Mouse (Mus musculus) adrenal gland, adult 18-20 months (tissue): ENCODE data around the gene Hdgf. TPM values are rescaled to one million over a fixed set of nuclear protein-coding genes. Genes with fewer than 3 reads are reported as not detected.
"Not testable (repeated sequence)": the region's sequence is repeated elsewhere in the genome, so short reads cannot be mapped to it uniquely, and the experiment has no call there.

Source experiments
- DNase-seq, 2 experiments: peaks; one replicate each; pipeline ENCODE4 v3.0.0; 2021 to 2022; ENCODE audit warnings: low spot score in 2 of 2
- long read RNA-seq, 2 experiments: library from polyadenylated mRNA; stranded (forward); transcript quantifications; one replicate each; pipeline ENCODE4 v2.0.0; 2021
- total RNA-seq, 2 experiments: library from RNA; stranded (reverse); gene quantifications; 1 replicate in 1 of 2; 2 replicates in 1 of 2; pipeline ENCODE4 v1.2.3; 2021

The Hdgf gene
- total RNA-seq: 100 to 1,000 TPM; 176 to 184 TPM
- long read RNA-seq, experiment 1, transcript Hdgf-201 (6 exons, 2,245 nt): major isoform, 193 of 242 reads
- long read RNA-seq, experiment 1, partial matches to known transcripts: 6 of 242 reads
- long read RNA-seq, experiment 1, other reads (novel, unspliced or antisense): 43 of 242 reads
- long read RNA-seq, experiment 2, transcript Hdgf-201 (6 exons, 2,245 nt): major isoform, 326 of 394 reads
- long read RNA-seq, experiment 2, partial matches to known transcripts: 13 of 394 reads
- long read RNA-seq, experiment 2, other reads (novel, unspliced or antisense): 55 of 394 reads

- DNase-seq: peak; percentile 91
These were observed at the start of gene Hdgf for GRCm38 (mm10) chr3:87905880-87906485. TSS of gene Hdgf (plus strand) at chr3:87906321.

GRCm38 (mm10) chr3:87857666-87858065, 48.5 kb upstream of the Hdgf start:
- no peak for DNase-seq

GRCm38 (mm10) chr3:87859813-87860212, 46.3 kb upstream of the Hdgf start:
- DNase-seq: peak; percentile 40 to 46

GRCm38 (mm10) chr3:87864111-87864510, 42.0 kb upstream of the Hdgf start:
- DNase-seq: not testable (repeated sequence)

- DNase-seq: no peak
These were observed 28.4 kb upstream of the Hdgf start for GRCm38 (mm10) chr3:87877730-87878129.

- DNase-seq: no peak
These were observed 21.8 kb upstream of the Hdgf start for GRCm38 (mm10) chr3:87884291-87884690.

GRCm38 (mm10) chr3:87884708-87885251, 21.3 kb upstream of the Hdgf start:
- DNase-seq: peak; percentile 41 to 50

GRCm38 (mm10) chr3:87885281-87886003, 20.7 kb upstream of the Hdgf start, which contains the start of gene Prcc:
TSS of gene Prcc (minus strand) at chr3:87885608.
- peak; percentile 65 to 71 for DNase-seq

GRCm38 (mm10) chr3:87886004-87886365, 20.1 kb upstream of the Hdgf start:
- DNase-seq: peak; percentile 43 to 46

- no peak for DNase-seq
These were observed 19.7 kb upstream of the Hdgf start for GRCm38 (mm10) chr3:87886416-87886815.

GRCm38 (mm10) chr3:87887400-87887799, 18.7 kb upstream of the Hdgf start:
- not testable (repeated sequence) for DNase-seq

GRCm38 (mm10) chr3:87891481-87891880, 14.6 kb upstream of the Hdgf start:
- no peak for DNase-seq

- DNase-seq: no peak
These were observed 12.7 kb upstream of the Hdgf start for GRCm38 (mm10) chr3:87893367-87893905.

GRCm38 (mm10) chr3:87899266-87899665, 6.9 kb upstream of the Hdgf start:
- no peak for DNase-seq

- DNase-seq: no peak
These were observed 6.3 kb upstream of the Hdgf start for GRCm38 (mm10) chr3:87899776-87900175.

- no peak for DNase-seq
These were observed 5.0 kb upstream of the Hdgf start for GRCm38 (mm10) chr3:87901036-87901624.

GRCm38 (mm10) chr3:87901959-87902358, 4.2 kb upstream of the Hdgf start:
- DNase-seq: not testable (repeated sequence)

- no peak for DNase-seq
These were observed 2.3 kb upstream of the Hdgf start for GRCm38 (mm10) chr3:87903821-87904220.

- DNase-seq: no peak
These were observed 470 bp downstream of the Hdgf start for GRCm38 (mm10) chr3:87906601-87906980.

- peak in 1 of 2 experiments; percentile 31 for DNase-seq
These were observed 1.1 kb downstream of the Hdgf start for GRCm38 (mm10) chr3:87906981-87907857.
